Mouse (Mus musculus) embryonic facial prominence, embryonic 15.5 days (tissue): ENCODE measurements around the gene March6. TPM values are rescaled to one million over a fixed set of nuclear protein-coding genes. Genes with fewer than 3 reads are reported as not detected.

Source experiments
- ATAC-seq: fragments of 200-750 bp; cut with Nextera tagmentation; 2 replicates; pipeline ENCODE4 v1.8.0; 2017; ENCODE audit warnings: low read depth, moderate TSS enrichment; ENCODE audit not compliant: insufficient number of reproducible peaks, low FRiP score, low TSS enrichment
- H3K27ac ChIP-seq: fragments of 300-500 bp; sonication (generic); replicated peaks from 2 replicates; pipeline ENCODE4 v1.5.1; 2015; ENCODE audit warnings: mild to moderate bottlenecking, inconsistent platforms
- H3K27me3 ChIP-seq: fragments of 300-500 bp; sonication (generic); 2 replicates; pipeline ENCODE4 v1.6.1; 2015; ENCODE audit warnings: inconsistent platforms
- H3K36me3 ChIP-seq: fragments of 300-500 bp; sonication (generic); 2 replicates; pipeline ENCODE4 v1.6.1; 2015; ENCODE audit warnings: mild to moderate bottlenecking, inconsistent platforms
- H3K4me1 ChIP-seq: fragments of 300-500 bp; sonication (generic); 2 replicates; pipeline ENCODE4 v1.6.1; 2015; ENCODE audit warnings: inconsistent platforms
- H3K4me2 ChIP-seq: fragments of 300-500 bp; sonication (generic); replicated peaks from 2 replicates; pipeline ENCODE4 v1.6.1; 2015; ENCODE audit warnings: mild to moderate bottlenecking, inconsistent platforms
- H3K4me3 ChIP-seq: fragments of 300-500 bp; sonication (generic); replicated peaks from 2 replicates; pipeline ENCODE4 v1.5.1; 2015; ENCODE audit warnings: mild to moderate bottlenecking, inconsistent platforms
- H3K9ac ChIP-seq: fragments of 300-500 bp; sonication (generic); 2 replicates; pipeline ENCODE4 v1.6.1; 2015; ENCODE audit warnings: inconsistent platforms
- H3K9me3 ChIP-seq: fragments of 300-500 bp; sonication (generic); replicated peaks from 2 replicates; pipeline ENCODE4 v1.6.1; 2016; ENCODE audit warnings: inconsistent platforms
- WGBS: fragments of 180-500 bp; shearing (Covaris S2); methylation state at CpG from one replicate; pipeline ENCODE4 v1.1.7; 2015; 5-methylcytosine and 5-hydroxymethylcytosine counted together
- polyA plus RNA-seq: library from polyadenylated mRNA; unstranded; fragments of >200 nt; fragmentation: Nextera tagmentation; extraction: Ambion mirVana; gene quantifications from 2 replicates; pipeline ENCODE4 v1.2.1, GENCODE M21; 2015

March6 gene
- polyA plus RNA-seq, 1 experiment from 2014 or later = 24.5 TPM

- H3K4me3 ChIP-seq = no peak overlapping the region
- H3K4me1 ChIP-seq = peaks cover 21% of the 10 kb centered on the region
- H3K9ac ChIP-seq = no peak overlapping the region
- WGBS = 74% methylated on average over 1 of the region's 1 CpGs
- H3K27me3 ChIP-seq = no peaks in the 10 kb centered on the region
- H3K4me2 ChIP-seq = no peak overlapping the region
- ATAC-seq = no peak
- no peak overlapping the region for H3K27ac ChIP-seq
- H3K36me3 ChIP-seq = no peaks in the 10 kb centered on the region
- no peaks in the 10 kb centered on the region for H3K9me3 ChIP-seq
Observed at GRCm38 (mm10) chr15:31540513-31540802, 9.6 kb upstream of the March6 start.

GRCm38 (mm10) chr15:31539643-31540512, 9.0 kb upstream of the March6 start:
- H3K27me3 ChIP-seq = no peaks in the 10 kb centered on the region
- 68% methylated on average over 9 of the region's 9 CpGs for WGBS
- H3K4me2 ChIP-seq = no peak overlapping the region
- peak; percentile 24; the same call in 1 of the 2 replicates for ATAC-seq
- H3K36me3 ChIP-seq = no peaks in the 10 kb centered on the region
- no peak overlapping the region for H3K4me3 ChIP-seq
- H3K9ac ChIP-seq = no peak overlapping the region
- no peaks in the 10 kb centered on the region for H3K9me3 ChIP-seq
- peaks cover 21% of the 10 kb centered on the region for H3K4me1 ChIP-seq
- no peak overlapping the region for H3K27ac ChIP-seq

DNA sequence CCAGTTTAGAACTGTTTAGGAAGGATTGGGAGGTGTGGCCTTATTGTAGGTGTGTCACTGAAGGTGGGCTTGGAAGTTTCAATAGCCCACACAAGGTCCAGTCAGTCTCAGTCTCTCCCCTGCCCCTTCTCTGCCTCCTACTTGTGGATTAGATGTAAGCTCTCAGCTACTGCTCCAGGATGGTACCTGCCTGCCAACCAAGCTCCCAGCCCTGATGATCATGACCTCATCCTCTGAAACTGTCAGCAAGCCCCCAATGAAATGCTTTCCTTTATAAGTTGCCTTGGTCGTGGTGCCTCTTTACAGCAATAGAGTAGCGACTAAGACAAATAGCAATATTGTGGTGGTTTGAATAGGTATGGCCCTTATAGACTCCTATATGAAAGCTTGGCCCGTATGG, 7.5 kb upstream of the March6 start:
- no peaks in the 10 kb centered on the region for H3K9me3 ChIP-seq
- no peak overlapping the region for H3K4me2 ChIP-seq
- no peak overlapping the region for H3K4me3 ChIP-seq
- peaks cover 21% of the 10 kb centered on the region for H3K4me1 ChIP-seq
- no peak for ATAC-seq
- H3K27me3 ChIP-seq = no peaks in the 10 kb centered on the region
- H3K27ac ChIP-seq = no peak overlapping the region
- H3K36me3 ChIP-seq = no peaks in the 10 kb centered on the region
- H3K9ac ChIP-seq = no peak overlapping the region
- WGBS = 91% methylated on average over 3 of the region's 3 CpGs

- H3K36me3 ChIP-seq = no peaks in the 10 kb centered on the region
- no peak for ATAC-seq
- no peaks in the 10 kb centered on the region for H3K27me3 ChIP-seq
- no peak overlapping the region for H3K4me2 ChIP-seq
- WGBS = 83% methylated on average over 2 of the region's 2 CpGs
- H3K27ac ChIP-seq = no peak overlapping the region
- H3K9ac ChIP-seq = no peak overlapping the region
- no peak overlapping the region for H3K4me3 ChIP-seq
- no peaks in the 10 kb centered on the region for H3K9me3 ChIP-seq
- H3K4me1 ChIP-seq = peaks cover 21% of the 10 kb centered on the region
Observed at GRCm38 (mm10) chr15:31537706-31538105, 6.9 kb upstream of the March6 start.

GRCm38 (mm10) chr15:31536051-31536737, 5.3 kb upstream of the March6 start:
- ATAC-seq = no peak
- peaks cover 9% of the 10 kb centered on the region for H3K4me1 ChIP-seq
- no peak overlapping the region for H3K4me2 ChIP-seq
- H3K36me3 ChIP-seq = no peaks in the 10 kb centered on the region
- H3K9ac ChIP-seq = no peak overlapping the region
- no peak overlapping the region for H3K4me3 ChIP-seq
- 18% methylated on average over 7 of the region's 7 CpGs for WGBS
- H3K9me3 ChIP-seq = no peaks in the 10 kb centered on the region
- H3K27ac ChIP-seq = no peak overlapping the region
- no peaks in the 10 kb centered on the region for H3K27me3 ChIP-seq

GRCm38 (mm10) chr15:31535259-31535855, 4.5 kb upstream of the March6 start:
- WGBS = 27% methylated on average over 8 of the region's 8 CpGs
- Histone ChIP-seq H3K27ac (no peak overlapping the region), H3K9me3 (no peaks in the 10 kb centered on the region)

DNA sequence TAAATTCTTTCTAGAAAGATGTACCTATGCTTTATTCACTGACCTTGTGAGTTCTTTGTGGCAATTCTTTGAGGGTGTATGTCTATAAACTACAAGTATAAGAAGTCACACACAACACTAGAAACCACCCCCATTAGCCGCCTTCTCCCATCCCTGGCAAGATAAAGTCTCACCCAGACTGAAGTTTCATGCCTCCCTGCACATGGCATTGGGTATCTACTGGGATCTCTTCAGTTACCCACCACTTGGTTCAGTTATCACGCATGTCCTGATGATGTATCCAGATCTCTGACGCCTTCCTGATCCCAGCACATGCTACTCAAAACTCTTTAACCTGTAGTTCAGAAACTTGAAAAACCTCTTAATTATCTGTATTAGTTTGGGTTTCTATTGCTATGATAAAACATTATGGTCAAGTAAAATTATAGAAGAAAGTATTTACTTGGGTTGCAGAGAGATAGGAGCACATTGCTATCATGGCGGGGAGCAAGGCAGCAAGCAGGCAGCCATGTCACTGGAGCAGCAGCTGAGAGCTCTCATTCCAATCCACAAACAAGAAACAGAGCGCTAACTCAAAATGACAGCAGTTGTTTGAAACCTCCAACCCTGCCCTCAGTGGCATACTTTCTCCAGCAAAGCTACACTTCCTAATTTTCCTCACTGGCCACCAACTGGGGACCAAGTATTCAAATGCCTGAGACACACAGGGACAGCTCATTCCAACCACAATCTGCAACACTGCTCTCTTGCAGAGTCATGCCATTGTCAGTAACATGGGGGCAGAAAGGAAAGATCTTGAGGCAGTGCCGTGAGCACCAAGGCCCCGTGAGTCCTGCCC, 3.8 kb upstream of the March6 start:
- Histone ChIP-seq H3K27ac (no peak overlapping the region), H3K9me3 (no peaks in the 10 kb centered on the region), H3K9ac (no peak overlapping the region), H3K4me2 (no peak overlapping the region), H3K4me1 (peaks cover 9% of the 10 kb centered on the region), H3K36me3 (no peaks in the 10 kb centered on the region), H3K27me3 (no peaks in the 10 kb centered on the region), H3K4me3 (no peak overlapping the region)
- no peak for ATAC-seq
- WGBS = 79% methylated on average over 7 of the region's 7 CpGs

More at GRCm38 (mm10) chr15:31535259-31535855, 4.5 kb upstream of the March6 start:
- no peak overlapping the region for H3K4me3 ChIP-seq
- no peak overlapping the region for H3K9ac ChIP-seq
- H3K4me1 ChIP-seq = peaks cover 9% of the 10 kb centered on the region
- no peak overlapping the region for H3K4me2 ChIP-seq
- ATAC-seq = no peak
- no peaks in the 10 kb centered on the region for H3K36me3 ChIP-seq
- H3K27me3 ChIP-seq = no peaks in the 10 kb centered on the region

GRCm38 (mm10) chr15:31533529-31533928, 2.7 kb upstream of the March6 start:
- no peaks in the 10 kb centered on the region for H3K36me3 ChIP-seq
- H3K4me3 ChIP-seq = no peak overlapping the region
- H3K27ac ChIP-seq = no peak overlapping the region
- H3K9ac ChIP-seq = no peak overlapping the region
- peaks cover 16% of the 10 kb centered on the region for H3K4me1 ChIP-seq
- no peaks in the 10 kb centered on the region for H3K27me3 ChIP-seq
- H3K4me2 ChIP-seq = no peak overlapping the region
- no peaks in the 10 kb centered on the region for H3K9me3 ChIP-seq
- ATAC-seq = no peak
- 83% methylated on average over 2 of the region's 2 CpGs for WGBS

DNA sequence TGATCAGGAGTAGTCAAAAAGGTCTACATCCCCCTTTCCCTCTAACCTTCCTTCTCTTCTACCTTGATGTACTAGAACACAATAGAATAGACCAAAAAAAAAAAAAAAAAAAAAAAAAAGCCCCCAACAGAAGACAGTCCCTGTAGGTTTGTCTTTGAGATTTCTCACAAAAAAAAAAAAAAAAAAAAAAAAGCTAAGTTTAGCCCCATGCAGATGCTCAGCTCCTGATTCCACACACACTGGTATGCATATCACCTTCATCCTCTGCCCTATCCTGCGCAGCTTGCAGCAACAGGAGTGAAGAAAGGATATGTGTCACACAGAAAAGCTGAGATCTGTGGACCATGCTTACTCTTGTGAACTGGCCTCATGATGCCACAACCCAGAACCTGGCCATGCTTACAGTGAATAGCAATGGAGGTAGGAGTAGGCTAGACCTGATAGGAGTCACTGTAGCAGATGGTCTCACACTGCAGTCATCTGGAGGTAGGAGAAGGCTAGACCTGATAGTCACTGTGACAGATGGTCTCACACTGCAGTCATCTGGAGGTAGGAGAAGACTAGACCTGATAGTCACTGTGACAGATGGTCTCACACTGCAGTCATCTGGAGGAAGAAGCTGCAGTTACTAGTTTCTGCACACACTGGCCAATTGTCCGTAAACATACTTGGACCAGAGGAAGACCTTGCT, 1.6 kb upstream of the March6 start:
- H3K4me3 ChIP-seq = no peak overlapping the region
- ATAC-seq = no peak
- 96% methylated on average over 2 of the region's 2 CpGs for WGBS
- H3K27ac ChIP-seq = no peak overlapping the region
- H3K4me2 ChIP-seq = no peak overlapping the region
- peaks cover 17% of the 10 kb centered on the region for H3K4me1 ChIP-seq
- no peaks in the 10 kb centered on the region for H3K27me3 ChIP-seq
- no peak overlapping the region for H3K9ac ChIP-seq
- H3K9me3 ChIP-seq = no peaks in the 10 kb centered on the region
- no peaks in the 10 kb centered on the region for H3K36me3 ChIP-seq

DNA sequence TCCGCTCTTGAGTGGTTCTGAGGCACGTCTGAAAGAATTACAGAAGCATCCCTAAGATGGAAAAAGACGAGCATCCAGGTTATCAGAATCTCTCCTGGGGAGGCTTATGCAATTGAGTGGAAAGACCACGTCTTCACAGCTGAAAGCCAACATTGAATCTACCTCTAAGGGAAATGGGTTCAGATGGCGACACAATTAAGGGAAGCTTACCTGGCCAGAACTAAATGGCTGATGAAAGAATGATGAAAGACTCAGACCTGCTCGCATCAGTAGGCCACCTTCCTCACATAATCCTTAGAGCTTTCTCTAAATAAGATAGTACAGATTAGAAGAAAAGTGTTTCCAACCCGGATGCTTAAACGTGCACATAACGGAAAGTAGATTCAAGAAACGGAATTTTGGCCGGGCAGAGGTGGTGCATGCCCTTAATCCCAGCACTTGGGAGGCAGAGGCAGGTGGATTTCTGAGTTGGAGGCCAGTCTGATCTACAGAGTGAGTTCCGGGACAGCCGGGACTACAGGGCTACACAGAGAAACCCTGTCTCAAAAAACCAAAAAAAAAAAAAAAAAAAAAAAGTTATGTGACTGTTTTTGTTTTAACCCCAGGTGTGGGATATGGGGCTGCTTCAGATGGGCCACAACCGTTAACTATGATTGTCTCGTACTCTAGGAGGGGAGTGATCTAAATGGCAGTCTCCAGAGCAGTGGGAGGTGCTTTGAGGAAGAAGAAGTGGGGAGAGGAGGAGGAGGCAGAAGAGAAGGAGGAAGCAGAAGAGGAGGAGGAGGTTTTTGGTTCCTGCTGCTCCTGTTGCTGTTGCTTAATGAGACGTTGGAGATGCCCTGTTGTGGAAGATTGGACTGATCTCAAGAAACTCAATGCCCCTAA, 835 bp upstream of the March6 start:
- H3K9me3 ChIP-seq = no peaks in the 10 kb centered on the region
- peak overlapping the region; percentile 65 for H3K4me2 ChIP-seq
- peaks cover 17% of the 10 kb centered on the region for H3K4me1 ChIP-seq
- no peaks in the 10 kb centered on the region for H3K27me3 ChIP-seq
- H3K9ac ChIP-seq = peak overlapping the region; percentile 62
- H3K36me3 ChIP-seq = no peaks in the 10 kb centered on the region
- peak overlapping the region; percentile 96 for H3K27ac ChIP-seq
- 23% methylated on average over 16 of the region's 16 CpGs for WGBS
- ATAC-seq = no peak
- H3K4me3 ChIP-seq = peak overlapping the region; percentile 93
